Mouse (Mus musculus): ENCODE results near the gene Rassf3. TPM values are rescaled to one million over a fixed set of nuclear protein-coding genes. Genes with fewer than 3 reads are reported as not detected.

The Rassf3 gene
- polyA plus RNA-seq, 1 experiment from 2014 or later: 20.2 TPM

DNA sequence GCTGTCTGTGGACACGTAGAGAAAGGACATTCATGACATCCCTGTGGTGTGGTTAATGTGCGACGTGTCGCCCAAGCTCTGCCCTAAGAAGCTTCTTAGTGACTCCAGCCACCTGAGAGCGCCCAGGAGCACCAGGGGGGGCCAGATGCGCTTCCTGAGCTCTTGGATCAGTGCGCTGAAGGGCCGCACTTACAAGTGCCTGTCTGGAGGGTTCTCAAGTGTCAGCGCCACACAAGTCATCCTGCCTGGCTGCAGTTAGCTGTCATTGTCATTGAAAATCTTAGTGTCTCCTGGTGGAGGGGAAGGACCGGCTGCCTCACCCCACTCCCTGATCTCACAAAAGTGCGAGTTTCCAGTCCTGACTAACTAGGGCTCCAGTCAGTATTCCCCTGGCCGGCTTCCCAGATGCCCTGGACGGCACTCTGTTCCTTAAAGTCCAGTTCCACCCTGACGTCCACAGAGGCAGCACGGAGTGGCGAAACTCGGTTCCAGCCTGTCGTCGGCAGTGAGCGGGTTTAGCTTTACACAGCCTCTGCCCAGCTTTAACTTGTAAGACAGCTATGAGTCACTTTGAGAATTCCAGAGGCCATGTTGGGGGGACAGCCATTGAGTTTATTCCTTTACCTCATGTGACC lies 80.5 kb downstream of the Rassf3 start:
- Histone ChIP-seq H3K27me3 (no peaks in the 10 kb centered on the region), H3K4me3 (replicated peaks) (no peak overlapping the region), H3K27ac (no peak overlapping the region), H3K4me1 (replicated peaks) (0 out of 2 replicates have a peak, but pooled peaks cover 3% of the 10 kb centered on the region), H3K9me3 (no peaks in the 10 kb centered on the region), H3K4me2 (no peak overlapping the region), H3K9ac (replicated peaks) (no peak overlapping the region), H3K36me3 (peaks cover 65% of the 10 kb centered on the region)
- 84% methylated on average over 20 of the region's 20 CpGs for WGBS
- ATAC-seq (ENCODE audit: insufficient number of reproducible peaks, insufficient read depth, low FRiP score, low TSS enrichment, low read depth): no peak

DNA sequence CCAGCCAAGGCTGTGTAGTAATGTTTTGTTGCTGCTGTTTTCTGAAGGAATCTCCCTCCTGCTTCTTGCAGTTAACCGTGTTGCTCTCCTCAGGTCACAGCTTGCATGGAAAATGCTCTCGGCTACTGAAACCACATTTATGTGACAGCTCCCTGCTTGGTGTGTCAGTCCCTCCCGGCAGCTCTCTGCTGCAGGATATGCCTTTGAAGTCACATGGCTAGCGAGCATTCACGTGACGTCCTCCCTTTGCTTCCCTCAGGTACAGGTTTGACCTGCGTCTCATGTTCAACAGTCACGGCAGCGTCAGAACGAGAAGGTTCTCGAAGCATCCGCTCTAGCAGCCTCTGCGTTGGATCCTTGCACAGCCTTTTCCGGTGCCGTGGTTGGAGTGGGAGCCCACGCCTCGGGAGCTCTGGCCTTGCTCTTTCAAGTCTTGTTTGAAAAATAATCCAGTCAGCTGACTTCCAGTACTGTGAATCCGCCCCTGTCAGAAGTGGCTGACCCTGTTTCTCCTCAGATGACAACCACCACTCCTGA lies 81.3 kb downstream of the Rassf3 start:
- H3K36me3 ChIP-seq: peaks cover 73% of the 10 kb centered on the region
- no peak overlapping the region for H3K4me3 ChIP-seq (replicated peaks)
- H3K27ac ChIP-seq: no peak overlapping the region
- 87% methylated on average over 18 of the region's 18 CpGs for WGBS
- no peak overlapping the region for H3K4me2 ChIP-seq
- H3K9me3 ChIP-seq: no peaks in the 10 kb centered on the region
- no peaks in the 10 kb centered on the region for H3K27me3 ChIP-seq
- H3K9ac ChIP-seq (replicated peaks): no peak overlapping the region; the same call in 1 of the 2 replicates
- H3K4me1 ChIP-seq (replicated peaks): 0 out of 2 replicates have a peak, but pooled peaks cover 3% of the 10 kb centered on the region
- ATAC-seq (ENCODE audit: insufficient number of reproducible peaks, insufficient read depth, low FRiP score, low TSS enrichment, low read depth): no peak

DNA sequence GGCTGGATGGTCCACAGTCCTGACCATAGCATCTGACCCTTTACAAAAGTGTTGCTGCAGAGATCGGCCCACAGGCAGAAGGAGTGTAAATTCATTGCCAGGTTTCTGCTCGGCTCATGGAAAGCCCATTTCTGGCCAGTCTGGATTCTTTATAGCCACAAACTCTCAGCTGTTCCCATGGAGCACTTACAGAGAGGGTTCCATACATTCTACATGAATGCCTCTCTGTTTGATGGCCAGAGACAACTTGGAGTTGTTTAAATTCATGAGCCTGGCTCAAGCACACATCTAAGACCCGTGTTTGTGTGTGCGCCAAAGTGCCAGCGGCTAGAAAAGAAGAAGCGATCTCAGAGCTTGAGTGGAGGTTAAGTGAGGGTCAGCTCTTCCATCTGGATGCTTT lies 81.9 kb downstream of the Rassf3 start:
- no peak overlapping the region for H3K27ac ChIP-seq
- no peak for ATAC-seq (ENCODE audit: insufficient number of reproducible peaks, insufficient read depth, low FRiP score, low TSS enrichment, low read depth)
- WGBS: 84% methylated on average over 6 of the region's 6 CpGs

DNA sequence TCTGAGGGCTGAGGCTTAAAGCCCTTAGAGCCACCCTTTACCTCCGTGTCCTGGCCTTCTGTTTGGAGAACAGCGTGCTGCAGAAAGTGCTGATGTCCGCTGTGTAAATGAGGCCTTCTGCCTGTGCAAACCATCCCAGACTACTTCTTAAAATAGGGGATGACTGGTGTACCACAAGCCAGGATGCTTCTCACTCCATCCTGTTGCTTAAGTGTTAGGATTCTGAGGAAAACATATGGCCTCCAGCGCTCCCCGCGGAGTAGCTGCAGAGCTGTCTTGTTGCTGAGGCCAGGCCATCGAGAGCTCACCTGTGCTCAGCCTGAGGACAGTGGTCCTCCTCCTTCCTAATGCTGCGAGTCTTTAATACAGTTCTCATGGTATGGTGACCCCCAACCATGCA lies 84.2 kb downstream of the Rassf3 start:
- Histone ChIP-seq H3K4me2 (no peak overlapping the region), H3K36me3 (peaks cover 100% of the 10 kb centered on the region), H3K4me3 (replicated peaks) (no peak overlapping the region), H3K9ac (replicated peaks) (no peak overlapping the region), H3K27ac (no peak overlapping the region), H3K27me3 (no peaks in the 10 kb centered on the region), H3K9me3 (no peaks in the 10 kb centered on the region), H3K4me1 (replicated peaks) (peaks cover 3% of the 10 kb centered on the region; the same call in 1 of the 2 replicates)
- 95% methylated on average over 8 of the region's 8 CpGs for WGBS
- ATAC-seq (ENCODE audit: insufficient number of reproducible peaks, insufficient read depth, low FRiP score, low TSS enrichment, low read depth): no peak

More for the DNA sequence above, 81.9 kb downstream of the Rassf3 start:
- Histone ChIP-seq H3K27me3 (no peaks in the 10 kb centered on the region), H3K4me1 (replicated peaks) (0 out of 2 replicates have a peak, but pooled peaks cover 3% of the 10 kb centered on the region), H3K4me2 (no peak overlapping the region), H3K9ac (replicated peaks) (no peak overlapping the region), H3K9me3 (no peaks in the 10 kb centered on the region), H3K36me3 (peaks cover 79% of the 10 kb centered on the region), H3K4me3 (replicated peaks) (no peak overlapping the region)

DNA sequence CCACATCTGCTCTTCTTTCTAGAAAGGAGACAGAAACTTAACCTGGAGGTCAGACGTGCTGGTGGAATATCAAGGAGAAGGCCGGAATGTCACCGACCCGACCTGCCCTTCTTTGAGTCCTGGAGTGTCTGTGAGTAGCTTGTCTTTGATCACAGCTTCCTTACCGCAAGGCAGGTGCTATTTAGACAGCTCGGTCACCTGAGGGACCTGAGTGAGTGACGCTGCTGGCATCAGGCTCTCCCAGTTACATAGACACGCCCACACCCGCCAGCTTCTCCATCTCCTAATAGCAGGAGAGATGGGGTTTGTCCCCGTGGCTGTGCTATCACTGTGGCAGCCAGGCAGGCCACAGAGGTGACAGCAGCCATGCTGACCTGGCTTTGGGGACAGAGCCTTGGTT lies 85.5 kb downstream of the Rassf3 start:
- WGBS: 82% methylated on average over 10 of the region's 10 CpGs
- H3K4me2 ChIP-seq: no peak overlapping the region
- peaks cover 94% of the 10 kb centered on the region for H3K36me3 ChIP-seq
- H3K27ac ChIP-seq: no peak overlapping the region
- H3K27me3 ChIP-seq: no peaks in the 10 kb centered on the region
- ATAC-seq (ENCODE audit: insufficient number of reproducible peaks, insufficient read depth, low FRiP score, low TSS enrichment, low read depth): no peak
- no peak overlapping the region for H3K9ac ChIP-seq (replicated peaks)
- H3K9me3 ChIP-seq: no peaks in the 10 kb centered on the region
- H3K4me1 ChIP-seq (replicated peaks): peaks cover 9% of the 10 kb centered on the region; the same call in 1 of the 2 replicates
- no peak overlapping the region for H3K4me3 ChIP-seq (replicated peaks)

DNA sequence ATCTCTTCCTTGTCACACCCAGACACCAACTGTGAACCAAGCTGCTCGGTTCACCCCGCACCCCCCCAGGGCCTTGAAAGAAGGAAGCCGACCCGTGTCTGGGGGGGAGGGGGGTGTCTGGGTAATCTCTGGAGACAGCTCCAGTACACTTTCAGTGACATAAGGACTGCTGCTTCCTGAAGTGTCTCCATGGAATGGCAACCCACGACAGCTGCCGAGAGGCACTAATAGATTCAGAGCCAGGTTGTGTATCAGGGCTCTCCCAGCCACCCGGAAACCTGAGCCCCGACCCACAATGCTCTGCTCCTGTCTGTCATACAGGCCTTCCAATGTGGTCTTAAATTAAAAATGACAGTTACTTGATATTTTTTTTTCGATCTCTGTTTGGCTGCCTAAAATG lies 89.8 kb downstream of the Rassf3 start:
- Histone ChIP-seq H3K4me3 (replicated peaks) (no peak overlapping the region), H3K36me3 (peaks cover 94% of the 10 kb centered on the region), H3K4me2 (no peak overlapping the region), H3K4me1 (replicated peaks) (peaks cover 6% of the 10 kb centered on the region; the same call in 1 of the 2 replicates), H3K9ac (replicated peaks) (no peak overlapping the region), H3K27ac (no peak overlapping the region), H3K27me3 (no peaks in the 10 kb centered on the region), H3K9me3 (no peaks in the 10 kb centered on the region)
- WGBS: 56% methylated on average over 9 of the region's 9 CpGs
- ATAC-seq (ENCODE audit: insufficient number of reproducible peaks, insufficient read depth, low FRiP score, low TSS enrichment, low read depth): no peak

DNA sequence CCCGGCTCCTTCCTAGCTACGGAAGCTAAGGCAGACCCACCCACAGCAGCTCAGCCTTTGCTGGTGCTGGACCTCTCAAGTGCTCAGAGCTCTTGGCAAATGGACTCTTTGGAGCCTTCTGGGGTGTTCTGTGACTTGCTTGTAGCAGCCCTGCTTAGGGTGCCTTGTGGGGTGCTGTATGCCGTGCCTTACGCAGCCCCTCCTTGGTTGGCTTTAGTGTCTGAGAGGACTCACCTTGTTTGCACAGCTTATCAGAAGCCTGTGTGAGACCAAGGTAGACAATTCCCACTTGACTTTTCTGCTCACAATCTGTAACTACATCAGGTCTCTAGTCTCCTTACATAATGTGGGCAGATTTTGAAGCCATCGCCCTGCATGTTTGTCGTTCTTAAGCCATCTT lies 90.5 kb downstream of the Rassf3 start:
- H3K36me3 ChIP-seq: peaks cover 94% of the 10 kb centered on the region
- no peaks in the 10 kb centered on the region for H3K27me3 ChIP-seq
- peaks cover 6% of the 10 kb centered on the region; the same call in 1 of the 2 replicates for H3K4me1 ChIP-seq (replicated peaks)
- H3K9me3 ChIP-seq: no peaks in the 10 kb centered on the region
- no peak overlapping the region for H3K27ac ChIP-seq
- no peak overlapping the region for H3K4me2 ChIP-seq
- H3K9ac ChIP-seq (replicated peaks): no peak overlapping the region
- no peak overlapping the region for H3K4me3 ChIP-seq (replicated peaks)
- WGBS: 94% methylated on average over 6 of the region's 6 CpGs
- ATAC-seq (ENCODE audit: insufficient number of reproducible peaks, insufficient read depth, low FRiP score, low TSS enrichment, low read depth): no peak

DNA sequence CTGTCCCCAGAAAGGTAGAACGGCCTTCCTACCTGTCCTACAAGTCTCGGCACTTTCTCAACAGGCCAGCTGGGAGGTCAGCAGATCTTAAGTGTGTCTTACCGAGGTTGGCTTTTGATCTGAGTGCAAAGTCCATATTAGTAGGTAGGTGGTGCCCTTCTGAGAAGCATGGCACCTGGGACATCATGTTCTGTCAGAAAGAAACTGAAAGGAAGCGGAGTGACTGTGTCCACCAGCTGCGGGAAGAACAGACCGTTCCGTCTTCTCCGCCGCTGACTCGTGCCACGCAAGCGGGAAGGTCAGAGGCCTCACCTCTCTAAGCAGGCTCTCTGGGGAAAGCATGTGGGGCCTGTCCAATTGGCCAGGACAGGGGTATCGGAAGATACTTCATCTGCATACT lies 91.4 kb downstream of the Rassf3 start:
- Histone ChIP-seq H3K27ac (no peak overlapping the region), H3K4me3 (replicated peaks) (no peak overlapping the region), H3K4me2 (no peak overlapping the region), H3K9ac (replicated peaks) (no peak overlapping the region), H3K27me3 (no peaks in the 10 kb centered on the region), H3K4me1 (replicated peaks) (peaks cover 6% of the 10 kb centered on the region; the same call in 1 of the 2 replicates), H3K9me3 (no peaks in the 10 kb centered on the region), H3K36me3 (peaks cover 94% of the 10 kb centered on the region)
- WGBS: 89% methylated on average over 13 of the region's 13 CpGs
- no peak for ATAC-seq (ENCODE audit: insufficient number of reproducible peaks, insufficient read depth, low FRiP score, low TSS enrichment, low read depth)

DNA sequence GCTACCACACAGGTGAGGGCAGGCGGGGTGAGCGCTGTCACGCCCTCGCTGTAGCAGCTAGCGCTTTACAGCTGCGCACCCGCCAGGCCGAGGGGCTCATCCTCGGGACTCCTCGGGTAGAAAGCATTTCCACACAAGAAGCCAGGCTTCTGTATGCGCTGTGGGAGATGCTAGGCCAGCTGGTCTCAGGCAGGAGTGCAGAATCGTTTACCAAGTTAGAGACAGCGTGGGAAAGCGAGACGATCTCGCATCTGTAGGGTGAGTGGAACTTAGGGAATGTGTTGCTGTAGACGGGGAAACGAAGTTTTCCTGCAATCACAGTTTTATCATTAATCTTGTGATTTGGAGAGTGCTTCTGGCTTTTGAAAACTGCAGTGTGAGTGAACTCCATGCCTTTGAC lies 94.9 kb downstream of the Rassf3 start:
- no peak overlapping the region for H3K9ac ChIP-seq (replicated peaks)
- 0 out of 2 replicates have a peak, but pooled peaks cover 4% of the 10 kb centered on the region for H3K4me1 ChIP-seq (replicated peaks)
- 95% methylated on average over 18 of the region's 18 CpGs for WGBS
- H3K9me3 ChIP-seq: no peaks in the 10 kb centered on the region
- H3K27ac ChIP-seq: no peak overlapping the region
- ATAC-seq (ENCODE audit: insufficient number of reproducible peaks, insufficient read depth, low FRiP score, low TSS enrichment, low read depth): no peak
- H3K36me3 ChIP-seq: peaks cover 96% of the 10 kb centered on the region
- no peak overlapping the region for H3K4me2 ChIP-seq
- H3K4me3 ChIP-seq (replicated peaks): no peak overlapping the region
- no peaks in the 10 kb centered on the region for H3K27me3 ChIP-seq

DNA sequence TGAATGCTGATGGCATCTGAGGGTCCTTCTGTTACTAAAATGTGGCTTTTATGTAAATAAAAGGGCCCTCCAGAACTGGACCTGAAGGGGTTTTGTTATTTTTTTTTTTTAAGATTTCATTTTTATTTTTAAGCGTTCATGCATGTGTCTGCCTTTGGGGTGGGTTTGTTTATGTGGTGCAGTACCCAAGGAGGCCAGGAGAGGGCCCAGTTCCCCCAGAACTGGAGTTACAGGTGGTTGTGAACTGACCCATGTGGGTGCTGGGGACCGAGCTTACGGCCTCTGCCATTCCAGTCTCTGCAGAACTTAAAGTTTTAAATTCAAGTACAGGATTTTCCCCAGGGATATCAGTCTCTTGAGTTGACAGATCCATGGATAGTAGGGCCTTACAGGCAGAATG lies 96.8 kb downstream of the Rassf3 start:
- Histone ChIP-seq H3K36me3 (peaks cover 97% of the 10 kb centered on the region), H3K27me3 (no peaks in the 10 kb centered on the region), H3K4me3 (replicated peaks) (no peak overlapping the region), H3K9ac (replicated peaks) (no peak overlapping the region), H3K4me1 (replicated peaks) (no peaks in the 10 kb centered on the region), H3K9me3 (no peaks in the 10 kb centered on the region), H3K27ac (no peak overlapping the region), H3K4me2 (no peak overlapping the region)
- 94% methylated on average over 3 of the region's 3 CpGs for WGBS
- ATAC-seq (ENCODE audit: insufficient number of reproducible peaks, insufficient read depth, low FRiP score, low TSS enrichment, low read depth): no peak

DNA sequence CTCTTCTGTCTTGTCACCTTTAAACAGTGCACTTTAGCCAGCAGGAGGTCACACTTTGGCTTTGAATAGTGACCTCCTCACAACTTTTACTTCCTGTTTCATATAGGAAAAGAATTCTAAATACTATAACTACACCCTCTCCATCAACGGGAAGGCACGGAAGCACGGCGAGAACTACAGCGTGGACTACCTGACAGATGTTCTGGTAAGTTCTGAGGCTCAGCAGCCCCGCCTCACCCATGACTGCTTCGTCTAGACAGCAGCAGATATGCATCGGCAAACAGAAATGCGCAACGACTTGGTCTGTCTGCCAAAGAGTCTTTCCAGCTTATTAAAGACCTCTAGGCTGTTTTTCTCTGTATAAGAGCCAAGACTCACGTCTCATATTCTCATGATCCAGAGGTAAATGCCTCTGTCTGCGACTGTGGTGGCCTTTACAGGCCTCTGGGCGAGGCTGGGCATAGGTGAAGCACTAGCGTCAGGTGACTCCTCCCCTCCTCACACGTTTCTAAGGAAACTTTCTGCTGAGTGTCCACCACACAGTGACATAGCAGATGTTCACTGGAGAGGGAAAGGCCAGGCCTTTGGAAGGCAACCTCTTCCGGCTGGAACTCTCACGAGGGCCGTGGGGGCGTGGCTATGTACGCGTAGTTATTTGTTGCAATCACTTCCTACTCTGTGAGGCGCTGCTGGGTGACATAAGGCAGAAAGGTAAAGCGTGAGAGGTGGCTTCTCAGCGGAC lies 99.4 kb downstream of the Rassf3 start:
- H3K4me2 ChIP-seq: no peak overlapping the region
- H3K27ac ChIP-seq: no peak overlapping the region
- no peak overlapping the region for H3K4me3 ChIP-seq (replicated peaks)
- no peaks in the 10 kb centered on the region for H3K27me3 ChIP-seq
- H3K36me3 ChIP-seq: peaks cover 89% of the 10 kb centered on the region
- ATAC-seq (ENCODE audit: insufficient number of reproducible peaks, insufficient read depth, low FRiP score, low TSS enrichment, low read depth): no peak
- H3K9me3 ChIP-seq: no peaks in the 10 kb centered on the region
- no peak overlapping the region for H3K9ac ChIP-seq (replicated peaks)
- 92% methylated on average over 24 of the region's 24 CpGs for WGBS
- no peaks in the 10 kb centered on the region for H3K4me1 ChIP-seq (replicated peaks)

Data from limb, embryonic 12.5 days (tissue).